Mouse (Mus musculus): ENCODE measurements at regions not wholly inside any gene's neighbourhood (a gene's known extent, or its start where the extent isn't known, plus 50 kb on each side); places are given as distances from the start of the nearest gene placed in this dataset.

GRCm38 (mm10) chr17:84890871-84891599 lies 65.5 kb upstream of the Ppm1b start:
- no peak for DNase-seq (ENCODE audit: low read depth)

DNA sequence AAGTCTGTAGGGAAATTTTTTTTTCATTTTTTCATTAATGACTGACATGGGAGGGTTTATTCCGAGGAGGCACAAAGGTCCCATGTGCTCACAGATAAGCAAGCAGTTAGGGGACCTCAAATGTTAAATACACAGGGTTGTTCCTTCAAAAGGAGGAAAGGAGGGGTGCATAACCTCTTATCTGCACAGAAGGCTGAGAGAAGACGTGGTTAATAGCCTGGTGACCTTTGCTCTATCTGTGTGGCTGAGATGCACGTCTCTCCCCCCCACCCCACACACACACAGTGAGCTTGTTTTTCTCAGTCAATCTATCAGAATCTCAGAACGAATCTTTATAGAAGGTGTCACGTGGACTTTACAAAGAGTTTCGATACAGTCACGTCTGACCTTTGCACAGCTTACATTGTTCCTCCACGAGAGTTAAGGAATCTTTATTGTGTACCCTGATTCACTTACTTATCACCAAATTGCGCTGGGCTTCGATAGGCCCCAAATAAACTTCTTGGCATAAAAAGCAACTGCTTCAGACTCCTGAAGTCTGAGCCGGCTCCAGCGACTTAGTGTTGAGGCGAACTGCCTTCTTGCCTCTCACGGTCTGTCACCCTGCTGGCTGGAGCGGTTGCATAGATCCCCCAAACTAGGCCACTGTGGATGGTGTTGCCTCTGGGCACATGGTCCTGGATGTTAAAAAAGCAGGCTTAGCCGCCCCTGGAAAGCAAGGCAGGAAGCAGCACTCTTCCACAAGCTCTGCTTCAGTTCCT lies 63.1 kb upstream of the Ppm1b start:
- no peak for DNase-seq (ENCODE audit: low read depth)

DNA sequence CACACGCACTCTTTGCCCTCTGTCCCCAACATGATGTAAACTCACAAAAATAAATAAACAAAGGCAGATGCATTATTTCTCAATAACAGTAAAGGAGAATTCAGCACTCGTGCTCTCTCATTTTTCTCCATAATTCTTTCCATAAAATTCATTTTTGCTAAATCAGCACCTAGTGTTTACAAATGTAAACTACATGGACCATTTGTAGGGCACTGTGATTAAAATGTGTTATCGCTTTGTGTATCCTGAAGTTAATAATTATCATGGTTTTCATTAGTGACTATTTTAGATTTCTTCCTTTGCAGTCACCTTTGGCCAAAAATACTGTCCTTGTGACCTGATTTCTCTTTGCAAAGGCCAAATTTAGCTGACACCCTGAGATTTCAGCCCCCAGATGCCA lies 61.0 kb upstream of the Ppm1b start:
- DNase-seq (ENCODE audit: low read depth), result no peak

- DNase-seq (ENCODE audit: low read depth), result no peak
Measured at GRCm38 (mm10) chr17:84896572-84896971, 60.0 kb upstream of the Ppm1b start.

DNA sequence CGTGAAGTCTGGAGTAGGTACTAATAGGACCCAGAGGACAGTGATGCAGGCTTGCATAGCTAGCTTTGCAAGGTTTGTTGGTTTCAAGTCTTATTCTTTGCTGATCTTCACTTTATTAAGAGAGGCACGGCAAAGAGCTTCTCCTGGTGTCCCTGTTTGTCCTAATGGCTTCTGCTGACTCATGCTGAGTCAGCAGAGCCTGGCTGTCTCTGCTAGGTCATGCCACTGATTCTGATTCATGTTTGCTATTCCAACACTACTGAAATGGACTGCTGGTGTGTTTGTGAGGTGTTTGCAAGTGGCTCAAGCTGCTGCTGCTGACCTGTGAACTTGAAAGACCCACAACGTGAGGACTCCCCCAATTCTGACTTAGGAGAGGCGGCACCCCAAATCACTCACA lies 58.1 kb upstream of the Ppm1b start:
- no peak for DNase-seq (ENCODE audit: low read depth)

- DNase-seq (ENCODE audit: low read depth), result no peak
Measured at GRCm38 (mm10) chr17:84903625-84904337, 52.8 kb upstream of the Ppm1b start.

Measured in fibroblast of lung, adult 2 months (primary cell).